Mouse (Mus musculus) C2C12 (cell line): Measurements from ENCODE around the gene Ly9. TPM values are rescaled to one million over a fixed set of nuclear protein-coding genes. Genes with fewer than 3 reads are reported as not detected.

Experiments
- H3K27me3 ChIP-seq: one replicate; pipeline ENCODE4 v1.6.1; 2011; ENCODE audit not compliant: control insufficient read depth, insufficient read depth, insufficient read length
- H3K36me3 ChIP-seq: one replicate; pipeline ENCODE4 v1.6.1; 2011; ENCODE audit not compliant: control insufficient read depth, insufficient read depth
- H3K4me3 ChIP-seq: one replicate; pipeline ENCODE4 v1.5.1; 2011; ENCODE audit warnings: mild to moderate bottlenecking, control low read depth; ENCODE audit not compliant: poor library complexity, insufficient read depth, severe bottlenecking
- H3K79me2 ChIP-seq: one replicate; pipeline ENCODE4 v1.6.1; 2011; ENCODE audit not compliant: control insufficient read depth, insufficient read depth
- H3K79me3 ChIP-seq: one replicate; pipeline ENCODE4 v1.6.1; 2011; ENCODE audit warnings: low read depth, control low read depth
- H3ac ChIP-seq: one replicate; pipeline ENCODE3; 2011; ENCODE audit warnings: low read depth; ENCODE audit not compliant: control insufficient read depth, insufficient read length
- CEBPB ChIP-seq: IDR thresholded peaks from one replicate; pipeline ENCODE4 v1.6.1; 2011; ENCODE audit warnings: low read depth, mild to moderate bottlenecking, control low read depth, moderate library complexity
- CTCF ChIP-seq: IDR thresholded peaks from one replicate; pipeline ENCODE4 v1.5.1; 2011; ENCODE audit not compliant: control insufficient read depth, insufficient read depth, insufficient read length
- FOSL1 ChIP-seq: IDR thresholded peaks from one replicate; pipeline ENCODE4 v1.8.0; 2011; ENCODE audit warnings: mild to moderate bottlenecking, low read length; ENCODE audit not compliant: poor library complexity, insufficient read depth, severe bottlenecking
- MAX ChIP-seq: IDR thresholded peaks from one replicate; pipeline ENCODE4 v1.6.1; 2011; ENCODE audit warnings: mild to moderate bottlenecking, control low read depth
- MYOD1 ChIP-seq: IDR thresholded peaks from one replicate; pipeline ENCODE4 v1.6.1; 2011; ENCODE audit warnings: low read depth; ENCODE audit not compliant: control insufficient read depth, insufficient read length
- MYOG ChIP-seq: IDR thresholded peaks from one replicate; pipeline ENCODE4 v1.6.1; 2011; ENCODE audit not compliant: control insufficient read depth, insufficient read length; ENCODE audit errors: extremely low read depth
- USF1 ChIP-seq: IDR thresholded peaks from one replicate; pipeline ENCODE4 v1.6.1; 2011; ENCODE audit warnings: low read depth, mild to moderate bottlenecking, control low read depth, moderate library complexity
- polyA plus RNA-seq: library from polyadenylated mRNA; unstranded; fragments of >200 nt; fragmentation: generic; extraction: Trizol; gene quantifications from one replicate; pipeline ENCODE4 v1.2.1, GENCODE M21; 2012; ENCODE audit warnings: missing spikeins

The Ly9 gene
- polyA plus RNA-seq, 1 experiment: not detected

DNA sequence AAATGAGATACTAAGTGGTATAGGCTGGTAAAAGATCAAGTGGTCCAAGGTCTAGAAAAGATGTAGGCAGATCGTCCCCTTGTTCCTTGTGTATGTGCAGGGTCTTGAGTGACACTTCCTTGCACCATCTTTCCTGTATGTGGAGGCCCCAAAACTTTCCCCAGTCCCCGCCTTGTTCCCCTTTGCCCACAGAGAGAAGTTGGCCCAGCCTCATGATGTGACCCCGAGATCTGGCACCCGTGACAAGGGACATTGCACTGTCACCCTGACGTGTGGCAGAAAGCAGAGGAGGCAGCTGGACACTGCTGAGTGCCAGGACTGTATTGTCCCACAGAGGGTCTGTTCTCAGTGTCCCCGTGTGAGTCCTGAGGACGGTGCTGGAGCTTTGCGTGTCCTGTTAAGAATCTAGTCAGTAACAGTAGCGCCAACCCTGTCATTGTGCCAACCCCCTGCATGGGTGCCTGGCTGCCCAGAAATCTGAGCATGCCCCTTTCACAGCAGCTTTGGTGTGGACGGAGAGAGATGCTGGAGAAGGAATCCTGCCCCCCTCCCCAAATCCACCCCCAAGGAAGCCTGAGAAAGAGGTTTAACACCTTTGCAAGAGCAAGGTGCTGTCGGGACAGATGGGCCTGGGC is 9.8 kb upstream of the Ly9 start:
- TF ChIP-seq USF1: no peak
- no peak for TF ChIP-seq MAX
- TF ChIP-seq MYOD1: no peak
- TF ChIP-seq FOSL1: no peak
- TF ChIP-seq CEBPB: no peak
- TF ChIP-seq MYOG: no peak
- no peak for TF ChIP-seq CTCF
- H3K27me3 ChIP-seq: no peaks in the 10 kb centered on the region
- H3ac ChIP-seq: no peak overlapping the region
- no peak overlapping the region for H3K4me3 ChIP-seq
- no peaks in the 10 kb centered on the region for H3K79me2 ChIP-seq
- H3K79me3 ChIP-seq: no peaks in the 10 kb centered on the region
- H3K36me3 ChIP-seq: no peaks in the 10 kb centered on the region

GRCm38 (mm10) chr1:171613962-171614361 is 6.8 kb upstream of the Ly9 start:
- no peaks in the 10 kb centered on the region for H3K27me3 ChIP-seq
- H3K79me2 ChIP-seq: no peaks in the 10 kb centered on the region
- H3K4me3 ChIP-seq: no peak overlapping the region
- no peaks in the 10 kb centered on the region for H3K79me3 ChIP-seq
- TF ChIP-seq MYOD1: no peak
- TF ChIP-seq MYOG: no peak
- no peak for TF ChIP-seq CTCF
- TF ChIP-seq FOSL1: no peak
- TF ChIP-seq CEBPB: no peak
- no peak for TF ChIP-seq MAX
- TF ChIP-seq USF1: no peak
- H3ac ChIP-seq: no peak overlapping the region
- H3K36me3 ChIP-seq: no peaks in the 10 kb centered on the region

DNA sequence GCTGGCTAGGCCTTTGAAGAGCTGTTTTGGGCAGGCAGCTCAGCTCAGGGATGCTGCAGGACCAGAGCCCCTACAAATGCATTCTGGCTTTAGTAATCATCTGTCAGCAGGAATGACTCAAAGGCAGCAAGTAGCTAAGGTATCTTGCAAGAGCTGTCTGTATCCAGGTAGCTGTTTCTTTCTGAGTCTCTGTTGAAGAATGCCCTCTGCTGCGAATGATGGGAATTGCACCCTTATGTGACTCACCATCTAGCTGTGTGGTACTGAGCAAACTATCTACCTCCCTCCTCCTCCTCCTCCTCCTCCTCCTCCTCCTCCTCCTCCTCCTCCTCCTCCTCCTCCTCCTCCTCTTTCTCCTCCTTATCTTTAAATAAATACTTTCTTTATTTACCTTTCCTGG is 3.6 kb upstream of the Ly9 start:
- H3K27me3 ChIP-seq: no peaks in the 10 kb centered on the region

GRCm38 (mm10) chr1:171610026-171610425 is 2.8 kb upstream of the Ly9 start:
- H3K36me3 ChIP-seq: no peaks in the 10 kb centered on the region
- no peak for TF ChIP-seq FOSL1
- TF ChIP-seq MYOG: no peak
- no peak for TF ChIP-seq CTCF
- H3K79me2 ChIP-seq: no peaks in the 10 kb centered on the region
- no peaks in the 10 kb centered on the region for H3K79me3 ChIP-seq
- no peak overlapping the region for H3K4me3 ChIP-seq
- H3ac ChIP-seq: no peak overlapping the region
- H3K27me3 ChIP-seq: no peaks in the 10 kb centered on the region

More for the DNA sequence above, 3.6 kb upstream of the Ly9 start:
- TF ChIP-seq CEBPB (no peak), MAX (no peak), MYOG (no peak), CTCF (no peak), MYOD1 (no peak), USF1 (no peak), FOSL1 (no peak)
- no peaks in the 10 kb centered on the region for H3K36me3 ChIP-seq
- no peaks in the 10 kb centered on the region for H3K79me3 ChIP-seq
- no peaks in the 10 kb centered on the region for H3K79me2 ChIP-seq
- H3K4me3 ChIP-seq: no peak overlapping the region
- H3ac ChIP-seq: no peak overlapping the region

DNA sequence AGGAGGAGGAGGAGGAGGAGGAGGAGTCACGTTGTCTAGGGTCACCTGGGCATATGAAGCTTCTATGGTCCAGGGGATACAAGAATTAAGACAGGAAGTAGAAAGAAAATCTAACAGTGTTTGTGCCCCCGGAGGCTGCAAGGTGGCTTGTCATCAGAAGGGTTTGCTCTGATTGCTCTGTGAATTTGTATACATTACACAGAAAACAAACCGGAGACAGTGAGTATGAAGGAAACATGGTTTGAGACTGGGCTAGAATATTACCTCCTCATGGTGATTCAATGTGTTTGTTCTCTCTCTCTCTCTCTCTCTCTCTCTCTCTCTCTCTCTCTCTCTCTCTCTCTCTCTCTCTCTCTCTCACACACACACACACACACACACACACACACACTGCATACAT is 554 bp downstream of the Ly9 start:
- TF ChIP-seq MYOG (no peak), CEBPB (no peak), CTCF (no peak), MYOD1 (no peak), FOSL1 (no peak), USF1 (no peak), MAX (no peak)
- no peaks in the 10 kb centered on the region for H3K79me2 ChIP-seq
- H3K79me3 ChIP-seq: no peaks in the 10 kb centered on the region
- no peaks in the 10 kb centered on the region for H3K36me3 ChIP-seq
- no peak overlapping the region for H3K4me3 ChIP-seq
- no peak overlapping the region for H3ac ChIP-seq
- H3K27me3 ChIP-seq: no peaks in the 10 kb centered on the region

DNA sequence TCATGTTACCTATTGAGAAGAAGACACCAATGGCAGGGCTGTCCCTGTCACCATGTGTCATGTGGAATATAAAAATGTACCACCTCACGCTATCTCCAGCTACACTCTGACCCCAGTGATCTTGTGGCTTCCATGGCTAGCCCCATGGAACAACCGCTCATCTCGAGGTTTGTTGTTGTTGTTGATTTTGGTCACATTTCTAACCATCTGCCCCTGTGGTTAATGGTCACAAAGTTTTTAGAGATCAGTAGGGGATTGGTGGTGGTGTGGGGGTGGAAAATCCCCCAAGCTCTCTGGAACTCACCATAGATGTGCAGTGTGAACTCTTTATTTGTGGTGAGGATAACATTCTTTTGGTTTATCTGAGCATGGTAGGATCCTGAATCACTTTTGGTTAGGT is 2.5 kb downstream of the Ly9 start:
- H3K4me3 ChIP-seq: no peak overlapping the region
- no peaks in the 10 kb centered on the region for H3K79me2 ChIP-seq
- no peaks in the 10 kb centered on the region for H3K36me3 ChIP-seq
- TF ChIP-seq MYOG: no peak
- TF ChIP-seq CTCF: no peak
- TF ChIP-seq FOSL1: no peak
- TF ChIP-seq MAX: no peak
- no peak for TF ChIP-seq MYOD1
- TF ChIP-seq CEBPB: no peak
- no peak for TF ChIP-seq USF1
- H3K79me3 ChIP-seq: no peaks in the 10 kb centered on the region
- no peak overlapping the region for H3ac ChIP-seq
- no peaks in the 10 kb centered on the region for H3K27me3 ChIP-seq
